Mouse (Mus musculus): Measurements from ENCODE around the gene Galnt17. TPM values are rescaled to one million over a fixed set of nuclear protein-coding genes. Genes with fewer than 3 reads are reported as not detected.

Gene Galnt17
- polyA plus RNA-seq, 1 experiment from 2014 or later = 5.8 TPM

- Histone ChIP-seq H3K9ac (replicated peaks; ENCODE audit: low read length) (no peak overlapping the region), H3K27me3 (ENCODE audit: control insufficient read depth, insufficient read depth, low read length) (no peaks in the 10 kb centered on the region), H3K27ac (replicated peaks; ENCODE audit: low read depth, low read length) (no peak overlapping the region), H3K4me2 (ENCODE audit: low read length) (no peak overlapping the region), H3K36me3 (ENCODE audit: control insufficient read depth, insufficient read depth, low read length) (no peaks in the 10 kb centered on the region), H3K9me3 (ENCODE audit: control insufficient read depth, low read length) (no peaks in the 10 kb centered on the region), H3K4me1 (ENCODE audit: control insufficient read depth, insufficient read depth, low read length) (no peaks in the 10 kb centered on the region), H3K4me3 (replicated peaks; ENCODE audit: low read depth, low read length) (no peak overlapping the region)
- ATAC-seq (ENCODE audit: low FRiP score, low TSS enrichment) = no peak
- WGBS = 80% methylated on average over 11 of the region's 11 CpGs
- no peak for DNase-seq
These were observed 77.2 kb downstream of the Galnt17 start for GRCm38 (mm10) chr5:131231060-131231459.

GRCm38 (mm10) chr5:131229744-131230143 lies 78.6 kb downstream of the Galnt17 start:
- Histone ChIP-seq H3K4me1 (ENCODE audit: control insufficient read depth, insufficient read depth, low read length) (no peaks in the 10 kb centered on the region), H3K4me3 (replicated peaks; ENCODE audit: low read depth, low read length) (no peak overlapping the region), H3K9ac (replicated peaks; ENCODE audit: low read length) (no peak overlapping the region), H3K27me3 (ENCODE audit: control insufficient read depth, insufficient read depth, low read length) (no peaks in the 10 kb centered on the region), H3K4me2 (ENCODE audit: low read length) (no peak overlapping the region), H3K27ac (replicated peaks; ENCODE audit: low read depth, low read length) (no peak overlapping the region), H3K36me3 (ENCODE audit: control insufficient read depth, insufficient read depth, low read length) (no peaks in the 10 kb centered on the region), H3K9me3 (ENCODE audit: control insufficient read depth, low read length) (no peaks in the 10 kb centered on the region)
- DNase-seq = no peak
- no peak for ATAC-seq (ENCODE audit: low FRiP score, low TSS enrichment)
- WGBS = 85% methylated on average over 10 of the region's 10 CpGs

- Histone ChIP-seq H3K27me3 (ENCODE audit: control insufficient read depth, insufficient read depth, low read length) (no peaks in the 10 kb centered on the region), H3K27ac (replicated peaks; ENCODE audit: low read depth, low read length) (no peak overlapping the region), H3K36me3 (ENCODE audit: control insufficient read depth, insufficient read depth, low read length) (no peaks in the 10 kb centered on the region), H3K4me1 (ENCODE audit: control insufficient read depth, insufficient read depth, low read length) (no peaks in the 10 kb centered on the region), H3K9ac (replicated peaks; ENCODE audit: low read length) (no peak overlapping the region), H3K9me3 (ENCODE audit: control insufficient read depth, low read length) (no peaks in the 10 kb centered on the region), H3K4me3 (replicated peaks; ENCODE audit: low read depth, low read length) (no peak overlapping the region), H3K4me2 (ENCODE audit: low read length) (no peak overlapping the region)
- DNase-seq (no peak), ATAC-seq (ENCODE audit: low FRiP score, low TSS enrichment) (no peak)
- 56% methylated on average over 1 of the region's 1 CpGs for WGBS
These were observed 84.9 kb downstream of the Galnt17 start for GRCm38 (mm10) chr5:131223416-131223815.

- DNase-seq = no peak
These were observed 85.6 kb downstream of the Galnt17 start for GRCm38 (mm10) chr5:131222498-131223244.

GRCm38 (mm10) chr5:131218221-131218620 lies 90.1 kb downstream of the Galnt17 start:
- Histone ChIP-seq H3K4me2 (ENCODE audit: low read length) (no peak overlapping the region), H3K4me1 (ENCODE audit: control insufficient read depth, insufficient read depth, low read length) (no peaks in the 10 kb centered on the region), H3K27ac (replicated peaks; ENCODE audit: low read depth, low read length) (no peak overlapping the region), H3K4me3 (replicated peaks; ENCODE audit: low read depth, low read length) (no peak overlapping the region), H3K36me3 (ENCODE audit: control insufficient read depth, insufficient read depth, low read length) (no peaks in the 10 kb centered on the region), H3K9me3 (ENCODE audit: control insufficient read depth, low read length) (no peaks in the 10 kb centered on the region), H3K9ac (replicated peaks; ENCODE audit: low read length) (no peak overlapping the region), H3K27me3 (ENCODE audit: control insufficient read depth, insufficient read depth, low read length) (no peaks in the 10 kb centered on the region)
- WGBS = 84% methylated on average over 3 of the region's 3 CpGs
- DNase-seq = no peak
- ATAC-seq (ENCODE audit: low FRiP score, low TSS enrichment) = no peak

More at GRCm38 (mm10) chr5:131222498-131223244, 85.6 kb downstream of the Galnt17 start:
- no peak overlapping the region for H3K9ac ChIP-seq (replicated peaks; ENCODE audit: low read length)
- no peaks in the 10 kb centered on the region for H3K9me3 ChIP-seq (ENCODE audit: control insufficient read depth, low read length)
- no peaks in the 10 kb centered on the region for H3K4me1 ChIP-seq (ENCODE audit: control insufficient read depth, insufficient read depth, low read length)
- no peaks in the 10 kb centered on the region for H3K36me3 ChIP-seq (ENCODE audit: control insufficient read depth, insufficient read depth, low read length)
- 89% methylated on average over 10 of the region's 10 CpGs for WGBS
- H3K4me3 ChIP-seq (replicated peaks; ENCODE audit: low read depth, low read length) = no peak overlapping the region
- no peak overlapping the region for H3K27ac ChIP-seq (replicated peaks; ENCODE audit: low read depth, low read length)
- ATAC-seq (ENCODE audit: low FRiP score, low TSS enrichment) = no peak
- H3K27me3 ChIP-seq (ENCODE audit: control insufficient read depth, insufficient read depth, low read length) = no peaks in the 10 kb centered on the region
- no peak overlapping the region for H3K4me2 ChIP-seq (ENCODE audit: low read length)

- H3K9me3 ChIP-seq (ENCODE audit: control insufficient read depth, low read length) = no peaks in the 10 kb centered on the region
- no peak overlapping the region for H3K27ac ChIP-seq (replicated peaks; ENCODE audit: low read depth, low read length)
- 62% methylated on average over 3 of the region's 3 CpGs for WGBS
- no peaks in the 10 kb centered on the region for H3K36me3 ChIP-seq (ENCODE audit: control insufficient read depth, insufficient read depth, low read length)
- H3K4me1 ChIP-seq (ENCODE audit: control insufficient read depth, insufficient read depth, low read length) = no peaks in the 10 kb centered on the region
- no peak overlapping the region for H3K4me3 ChIP-seq (replicated peaks; ENCODE audit: low read depth, low read length)
- no peaks in the 10 kb centered on the region for H3K27me3 ChIP-seq (ENCODE audit: control insufficient read depth, insufficient read depth, low read length)
- DNase-seq = no peak
- H3K4me2 ChIP-seq (ENCODE audit: low read length) = no peak overlapping the region
- no peak for ATAC-seq (ENCODE audit: low FRiP score, low TSS enrichment)
- no peak overlapping the region for H3K9ac ChIP-seq (replicated peaks; ENCODE audit: low read length)
These were observed 96.7 kb downstream of the Galnt17 start for GRCm38 (mm10) chr5:131211618-131212017.

- ATAC-seq (ENCODE audit: low FRiP score, low TSS enrichment) (no peak), DNase-seq (no peak)
- no peak overlapping the region for H3K4me2 ChIP-seq (ENCODE audit: low read length)
- H3K36me3 ChIP-seq (ENCODE audit: control insufficient read depth, insufficient read depth, low read length) = no peaks in the 10 kb centered on the region
- H3K27me3 ChIP-seq (ENCODE audit: control insufficient read depth, insufficient read depth, low read length) = no peaks in the 10 kb centered on the region
- no peaks in the 10 kb centered on the region for H3K4me1 ChIP-seq (ENCODE audit: control insufficient read depth, insufficient read depth, low read length)
- H3K9ac ChIP-seq (replicated peaks; ENCODE audit: low read length) = no peak overlapping the region
- 61% methylated on average over 2 of the region's 2 CpGs for WGBS
- H3K4me3 ChIP-seq (replicated peaks; ENCODE audit: low read depth, low read length) = no peak overlapping the region
- no peak overlapping the region for H3K27ac ChIP-seq (replicated peaks; ENCODE audit: low read depth, low read length)
- no peaks in the 10 kb centered on the region for H3K9me3 ChIP-seq (ENCODE audit: control insufficient read depth, low read length)
These were observed 107.2 kb downstream of the Galnt17 start for GRCm38 (mm10) chr5:131201146-131201545.

- DNase-seq (no peak), ATAC-seq (ENCODE audit: low FRiP score, low TSS enrichment) (no peak)
- no peak overlapping the region for H3K4me2 ChIP-seq (ENCODE audit: low read length)
- H3K36me3 ChIP-seq (ENCODE audit: control insufficient read depth, insufficient read depth, low read length) = no peaks in the 10 kb centered on the region
- no peak overlapping the region for H3K27ac ChIP-seq (replicated peaks; ENCODE audit: low read depth, low read length)
- no peaks in the 10 kb centered on the region for H3K27me3 ChIP-seq (ENCODE audit: control insufficient read depth, insufficient read depth, low read length)
- no peak overlapping the region for H3K4me3 ChIP-seq (replicated peaks; ENCODE audit: low read depth, low read length)
- H3K4me1 ChIP-seq (ENCODE audit: control insufficient read depth, insufficient read depth, low read length) = no peaks in the 10 kb centered on the region
- H3K9me3 ChIP-seq (ENCODE audit: control insufficient read depth, low read length) = no peaks in the 10 kb centered on the region
- 82% methylated on average over 3 of the region's 3 CpGs for WGBS
- H3K9ac ChIP-seq (replicated peaks; ENCODE audit: low read length) = no peak overlapping the region
These were observed 116.0 kb downstream of the Galnt17 start for GRCm38 (mm10) chr5:131192311-131192710.

GRCm38 (mm10) chr5:131184566-131184965 lies 123.7 kb downstream of the Galnt17 start:
- Histone ChIP-seq H3K4me3 (replicated peaks; ENCODE audit: low read depth, low read length) (no peak overlapping the region), H3K4me1 (ENCODE audit: control insufficient read depth, insufficient read depth, low read length) (no peaks in the 10 kb centered on the region), H3K36me3 (ENCODE audit: control insufficient read depth, insufficient read depth, low read length) (no peaks in the 10 kb centered on the region), H3K27me3 (ENCODE audit: control insufficient read depth, insufficient read depth, low read length) (no peaks in the 10 kb centered on the region), H3K4me2 (ENCODE audit: low read length) (no peak overlapping the region), H3K27ac (replicated peaks; ENCODE audit: low read depth, low read length) (no peak overlapping the region), H3K9me3 (ENCODE audit: control insufficient read depth, low read length) (no peaks in the 10 kb centered on the region), H3K9ac (replicated peaks; ENCODE audit: low read length) (no peak overlapping the region)
- ATAC-seq (ENCODE audit: low FRiP score, low TSS enrichment) (no peak), DNase-seq (no peak)
